Mouse (Mus musculus) brown adipose tissue, adult 24 weeks (tissue): ENCODE data around the gene Ggn. TPM values are rescaled to one million over a fixed set of nuclear protein-coding genes. Genes with fewer than 3 reads are reported as not detected.

ENCODE experiments used
- H3K27ac ChIP-seq: fragments of 200-500 bp; replicated peaks from 2 replicates; pipeline ENCODE4 v1.5.1; 2012; ENCODE audit warnings: low read depth, mild to moderate bottlenecking, low read length
- H3K4me1 ChIP-seq: fragments of 200-500 bp; 2 replicates; pipeline ENCODE4 v1.6.1; 2012; ENCODE audit warnings: low read length, mixed read lengths; ENCODE audit not compliant: control insufficient read depth, insufficient read depth, insufficient read length
- H3K4me3 ChIP-seq: fragments of 200-500 bp; 2 replicates; pipeline ENCODE4 v1.5.1; 2012; ENCODE audit warnings: low read depth, mild to moderate bottlenecking, low read length, moderate library complexity; ENCODE audit not compliant: insufficient read depth
- polyA plus RNA-seq: library from polyadenylated mRNA; stranded (reverse); fragments of >200 nt; gene quantifications from 2 replicates; pipeline ENCODE4 v1.2.4, GENCODE M21; 2012; ENCODE audit not compliant: missing spikeins, insufficient read depth, insufficient read length

Ggn gene
- polyA plus RNA-seq, 1 experiment: not detected

DNA sequence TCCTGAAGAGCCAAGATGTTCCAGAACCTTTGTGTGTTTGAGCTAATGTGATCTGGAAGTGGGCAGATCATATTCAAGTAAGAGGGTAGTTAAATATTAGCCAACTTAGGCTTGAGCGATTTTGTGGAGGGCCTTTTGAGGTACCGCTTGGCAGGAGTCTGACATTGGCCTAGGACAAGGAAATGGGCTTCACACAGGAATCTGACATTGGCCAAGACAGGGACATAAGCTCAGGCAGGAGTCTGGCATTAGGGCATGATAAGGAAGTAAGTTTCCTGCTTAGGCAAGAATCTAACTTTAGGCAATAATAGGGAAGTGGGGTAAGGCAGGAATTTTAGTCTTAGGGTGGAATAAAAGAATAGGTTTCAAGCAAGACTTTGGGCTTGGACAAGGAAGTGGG, 44.2 kb downstream of the Ggn start:
- H3K4me3 ChIP-seq: no peak overlapping the region
- no peak overlapping the region for H3K27ac ChIP-seq
- H3K4me1 ChIP-seq: no peaks in the 10 kb centered on the region

DNA sequence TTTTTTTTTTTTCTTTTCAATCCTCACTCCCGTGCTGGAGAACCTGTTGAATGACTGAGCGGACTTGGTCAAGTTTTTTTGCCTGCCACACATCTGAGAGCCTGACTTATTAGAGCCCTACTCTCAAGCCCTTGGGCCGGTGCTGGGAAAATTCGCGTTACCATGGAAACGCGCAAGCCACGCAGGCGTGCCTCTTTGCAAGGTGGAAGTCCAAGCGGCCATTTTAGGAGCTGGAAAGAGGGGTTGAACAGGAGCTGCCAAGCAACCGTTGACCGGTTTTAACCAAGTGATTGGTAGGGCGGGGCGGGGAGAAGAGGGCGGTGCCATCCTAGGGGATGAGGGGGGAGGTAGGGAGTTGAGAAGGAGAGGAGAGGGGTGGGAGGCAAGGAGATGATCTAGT, 44.8 kb downstream of the Ggn start:
- no peaks in the 10 kb centered on the region for H3K4me1 ChIP-seq
- H3K27ac ChIP-seq: no peak overlapping the region
- H3K4me3 ChIP-seq: no peak overlapping the region

Other genes with a start within 250 kb of the Ggn start
- gene Actn4, start 207.9 kb upstream of the Ggn start, polyA plus RNA-seq: 122 and 135 TPM in 2 replicates
- 165 and 216 TPM in 2 replicates for gene Eif3k, start 188.3 kb upstream of the Ggn start, polyA plus RNA-seq
- gene Map4k1, start 188.2 kb upstream of the Ggn start, polyA plus RNA-seq: 0.63 and 1.4 TPM in 2 replicates
- 1.9 and 6.1 TPM in 2 replicates for gene Ryr1, start 45.0 kb upstream of the Ggn start, polyA plus RNA-seq
- gene Rasgrp4, start 35.4 kb upstream of the Ggn start, polyA plus RNA-seq: 1.0 and 2.7 TPM in 2 replicates
- gene Fam98c, start 14.0 kb upstream of the Ggn start, polyA plus RNA-seq: 9.9 and 10.5 TPM in 2 replicates
- 0.32 and 1.2 TPM in 2 replicates for gene Spred3, start 201 bp downstream of the Ggn start, polyA plus RNA-seq
- gene Psmd8, start 10.5 kb downstream of the Ggn start, polyA plus RNA-seq: 302 and 383 TPM in 2 replicates
- gene Catsperg1, start 43.8 kb downstream of the Ggn start, polyA plus RNA-seq: 0.58 TPM in 1 of 2 replicates, not detected in the other
- gene Kcnk6, start 62.3 kb downstream of the Ggn start, polyA plus RNA-seq: 1.3 and 1.6 TPM in 2 replicates
- 72.2 and 79.7 TPM in 2 replicates for gene Yif1b, start 68.1 kb downstream of the Ggn start, polyA plus RNA-seq
- 2.5 TPM in 1 of 2 replicates, not detected in the other for gene 2200002D01Rik, start 78.3 kb downstream of the Ggn start, polyA plus RNA-seq
- 3.9 and 5.6 TPM in 2 replicates for gene Spint2, start 111.7 kb downstream of the Ggn start, polyA plus RNA-seq
- 4.6 and 7.2 TPM in 2 replicates for gene Ppp1r14a, start 119.1 kb downstream of the Ggn start, polyA plus RNA-seq
- gene Dpf1, start 133.7 kb downstream of the Ggn start, polyA plus RNA-seq: not detected in 2 replicates